Mouse (Mus musculus): Measurements from ENCODE around the gene Zfp213. TPM values are rescaled to one million over a fixed set of nuclear protein-coding genes. Genes with fewer than 3 reads are reported as not detected.

Zfp213 gene
- polyA plus RNA-seq, 1 experiment from 2014 or later: 23.0 TPM

- no peaks in the 10 kb centered on the region for H3K36me3 ChIP-seq
- no peaks in the 10 kb centered on the region for H3K27me3 ChIP-seq (ENCODE audit: insufficient read depth, poor library complexity, severe bottlenecking)
- H3K4me3 ChIP-seq: peak overlapping the region; percentile 84; the same call in 1 of the 2 replicates
- no peak overlapping the region for H3K27ac ChIP-seq
- no peak for DNase-seq (ENCODE audit: low spot score)
- H3K9me3 ChIP-seq: no peaks in the 10 kb centered on the region
- 50% methylated on average over 11 of the region's 11 CpGs for WGBS
- H3K4me1 ChIP-seq: peaks cover 18% of the 10 kb centered on the region
Observed at GRCm38 (mm10) chr17:23547681-23548443, 16.2 kb downstream of the Zfp213 start.

- Histone ChIP-seq H3K27ac (peak overlapping the region; percentile 84), H3K4me1 (peaks cover 21% of the 10 kb centered on the region), H3K27me3 (ENCODE audit: insufficient read depth, poor library complexity, severe bottlenecking) (no peaks in the 10 kb centered on the region), H3K9me3 (no peaks in the 10 kb centered on the region), H3K4me3 (peak overlapping the region; percentile 84), H3K36me3 (no peaks in the 10 kb centered on the region)
- under 1% methylated on average over 42 of the region's 42 CpGs for WGBS
- peak; percentile 88 for DNase-seq (ENCODE audit: low spot score)
Observed at GRCm38 (mm10) chr17:23546702-23547505, 17.1 kb downstream of the Zfp213 start.

GRCm38 (mm10) chr17:23546333-23546701 lies 17.7 kb downstream of the Zfp213 start:
- H3K27ac ChIP-seq: peak overlapping the region; percentile 84
- no peaks in the 10 kb centered on the region for H3K9me3 ChIP-seq
- WGBS: under 1% methylated on average over 20 of the region's 20 CpGs
- H3K27me3 ChIP-seq (ENCODE audit: insufficient read depth, poor library complexity, severe bottlenecking): no peaks in the 10 kb centered on the region
- peak; percentile 93 for DNase-seq (ENCODE audit: low spot score)
- H3K36me3 ChIP-seq: no peaks in the 10 kb centered on the region
- H3K4me3 ChIP-seq: peak overlapping the region; percentile 84
- H3K4me1 ChIP-seq: peaks cover 17% of the 10 kb centered on the region

GRCm38 (mm10) chr17:23545841-23546240 lies 18.2 kb downstream of the Zfp213 start:
- 13% methylated on average over 6 of the region's 6 CpGs for WGBS
- H3K27me3 ChIP-seq (ENCODE audit: insufficient read depth, poor library complexity, severe bottlenecking): no peaks in the 10 kb centered on the region
- peaks cover 14% of the 10 kb centered on the region; the same call in 1 of the 2 replicates for H3K4me1 ChIP-seq
- no peak for DNase-seq (ENCODE audit: low spot score)
- H3K4me3 ChIP-seq: peak overlapping the region; percentile 84
- H3K27ac ChIP-seq: no peak overlapping the region
- no peaks in the 10 kb centered on the region for H3K36me3 ChIP-seq
- H3K9me3 ChIP-seq: no peaks in the 10 kb centered on the region

GRCm38 (mm10) chr17:23544766-23545165 lies 19.3 kb downstream of the Zfp213 start:
- Histone ChIP-seq H3K36me3 (no peaks in the 10 kb centered on the region), H3K4me3 (no peak overlapping the region), H3K27ac (no peak overlapping the region), H3K27me3 (ENCODE audit: insufficient read depth, poor library complexity, severe bottlenecking) (no peaks in the 10 kb centered on the region), H3K4me1 (peaks cover 14% of the 10 kb centered on the region; the same call in 1 of the 2 replicates), H3K9me3 (no peaks in the 10 kb centered on the region)
- 94% methylated on average over 1 of the region's 1 CpGs for WGBS
- peak; percentile 62 for DNase-seq (ENCODE audit: low spot score)

GRCm38 (mm10) chr17:23543983-23544382 lies 20.1 kb downstream of the Zfp213 start:
- 0 out of 2 replicates have a peak, but pooled peaks cover 4% of the 10 kb centered on the region for H3K27me3 ChIP-seq (ENCODE audit: insufficient read depth, poor library complexity, severe bottlenecking)
- WGBS: 77% methylated on average over 4 of the region's 4 CpGs
- H3K4me1 ChIP-seq: peaks cover 14% of the 10 kb centered on the region; the same call in 1 of the 2 replicates
- DNase-seq (ENCODE audit: low spot score): no peak
- H3K9me3 ChIP-seq: no peaks in the 10 kb centered on the region
- H3K27ac ChIP-seq: no peak overlapping the region
- H3K4me3 ChIP-seq: no peak overlapping the region
- H3K36me3 ChIP-seq: no peaks in the 10 kb centered on the region

- Histone ChIP-seq H3K27me3 (ENCODE audit: insufficient read depth, poor library complexity, severe bottlenecking) (0 out of 2 replicates have a peak, but pooled peaks cover 4% of the 10 kb centered on the region), H3K9me3 (no peaks in the 10 kb centered on the region), H3K36me3 (no peaks in the 10 kb centered on the region), H3K4me3 (no peak overlapping the region), H3K27ac (no peak overlapping the region), H3K4me1 (peaks cover 17% of the 10 kb centered on the region; the same call in 1 of the 2 replicates)
- DNase-seq (ENCODE audit: low spot score): peak; percentile 69
- WGBS: 37% methylated on average over 5 of the region's 5 CpGs
Observed at GRCm38 (mm10) chr17:23543325-23543724, 20.7 kb downstream of the Zfp213 start.

GRCm38 (mm10) chr17:23542835-23543234 lies 21.2 kb downstream of the Zfp213 start:
- Histone ChIP-seq H3K4me3 (peak overlapping the region; percentile 50; the same call in 1 of the 2 replicates), H3K4me1 (peaks cover 19% of the 10 kb centered on the region; the same call in 1 of the 2 replicates), H3K27ac (no peak overlapping the region), H3K27me3 (ENCODE audit: insufficient read depth, poor library complexity, severe bottlenecking) (0 out of 2 replicates have a peak, but pooled peaks cover 4% of the 10 kb centered on the region), H3K9me3 (no peaks in the 10 kb centered on the region), H3K36me3 (no peaks in the 10 kb centered on the region)
- peak; percentile 68 for DNase-seq (ENCODE audit: low spot score)
- 47% methylated on average over 4 of the region's 4 CpGs for WGBS

GRCm38 (mm10) chr17:23542004-23542720 lies 21.9 kb downstream of the Zfp213 start:
- DNase-seq (ENCODE audit: low spot score): peak; percentile 74
- H3K9me3 ChIP-seq: no peaks in the 10 kb centered on the region
- H3K27ac ChIP-seq: no peak overlapping the region
- no peaks in the 10 kb centered on the region for H3K36me3 ChIP-seq
- 0 out of 2 replicates have a peak, but pooled peaks cover 7% of the 10 kb centered on the region for H3K27me3 ChIP-seq (ENCODE audit: insufficient read depth, poor library complexity, severe bottlenecking)
- H3K4me3 ChIP-seq: peak overlapping the region; percentile 50
- H3K4me1 ChIP-seq: peaks cover 19% of the 10 kb centered on the region; the same call in 1 of the 2 replicates
- WGBS: 9% methylated on average over 12 of the region's 12 CpGs

GRCm38 (mm10) chr17:23540605-23541475 lies 23.2 kb downstream of the Zfp213 start:
- peak; percentile 82 for DNase-seq (ENCODE audit: low spot score)
- Histone ChIP-seq H3K27ac (no peak overlapping the region; the same call in 1 of the 2 replicates), H3K27me3 (ENCODE audit: insufficient read depth, poor library complexity, severe bottlenecking) (peaks cover 11% of the 10 kb centered on the region; the same call in 1 of the 2 replicates), H3K4me3 (peak overlapping the region; percentile 51), H3K4me1 (peaks cover 19% of the 10 kb centered on the region; the same call in 1 of the 2 replicates), H3K36me3 (no peaks in the 10 kb centered on the region), H3K9me3 (no peaks in the 10 kb centered on the region)
- 10% methylated on average over 31 of the region's 31 CpGs for WGBS

- 46% methylated on average over 3 of the region's 3 CpGs for whole genome bisulfite sequencing
- DNase-seq (ENCODE audit: low spot score): peak; percentile 67
- Histone ChIP-seq H3K4me3 (peak overlapping the region; percentile 51), H3K27ac (no peak overlapping the region), H3K36me3 (no peaks in the 10 kb centered on the region), H3K9me3 (no peaks in the 10 kb centered on the region), H3K4me1 (peaks cover 19% of the 10 kb centered on the region; the same call in 1 of the 2 replicates), H3K27me3 (ENCODE audit: insufficient read depth, poor library complexity, severe bottlenecking) (peaks cover 11% of the 10 kb centered on the region; the same call in 1 of the 2 replicates)
Observed at GRCm38 (mm10) chr17:23540106-23540505, 23.9 kb downstream of the Zfp213 start.
